ENCODE assay signal across 8 mouse cellular contexts in the genomic region with DNA sequence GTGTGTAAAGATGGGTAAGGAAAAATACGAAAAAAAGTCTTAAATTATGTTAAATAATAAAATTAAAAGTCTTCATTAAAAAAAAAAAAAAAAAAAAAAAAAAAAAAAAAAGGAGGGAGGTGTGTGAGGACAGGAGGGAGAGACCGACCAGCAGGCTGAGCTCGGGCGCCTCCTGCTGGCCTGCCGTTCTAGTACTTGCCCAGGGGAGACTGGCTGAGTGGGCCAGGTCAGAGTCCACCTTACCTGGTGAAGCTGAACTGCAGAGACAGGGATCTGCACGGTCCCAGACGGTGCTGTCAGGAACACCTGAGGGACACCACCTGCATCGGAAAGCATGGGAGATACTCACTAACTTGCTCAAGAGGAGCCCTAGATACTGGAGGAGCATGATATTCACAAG. TPM values are rescaled to one million over a fixed set of nuclear protein-coding genes. Genes with fewer than 3 reads are reported as not detected.
DNase-seq lines count a peak whose midpoint lies in the region; ATAC-seq lines count a peak whose summit lies in the region.

No protein-coding gene starts in this region.

- H3K4me1 ChIP-seq in midbrain, embryonic 11.5 days (ENCODE audit: control insufficient read depth, insufficient read depth, low read length) = peaks cover 33% of the 10 kb centered on the region
- peaks cover 47% of the 10 kb centered on the region for H3K4me1 ChIP-seq in midbrain, embryonic 13.5 days (replicated peaks)

- peaks cover 19% of the 10 kb centered on the region for H3K36me3 ChIP-seq in midbrain, embryonic 11.5 days (ENCODE audit: control insufficient read depth, insufficient read depth, low read length)
- H3K36me3 ChIP-seq in midbrain, embryonic 13.5 days = peaks cover 45% of the 10 kb centered on the region

- no peak overlapping the region for H3K9ac ChIP-seq in midbrain, embryonic 11.5 days (ENCODE audit: low read length)
- no peak overlapping the region for H3K9ac ChIP-seq in midbrain, embryonic 13.5 days (replicated peaks)

- no peak overlapping the region for H3K4me3 ChIP-seq in midbrain, embryonic 11.5 days (ENCODE audit: low read depth, low read length)
- H3K4me3 ChIP-seq in midbrain, embryonic 13.5 days (replicated peaks) = no peak overlapping the region

- H3K27me3 ChIP-seq in midbrain, embryonic 11.5 days (ENCODE audit: control insufficient read depth, insufficient read depth, low read length) = no peaks in the 10 kb centered on the region; the same call in 1 of the 2 replicates
- H3K27me3 ChIP-seq in midbrain, embryonic 13.5 days = peaks cover 13% of the 10 kb centered on the region

- peak; percentile 56 to 62 for DNase-seq in cerebellum, adult 18-20 months
- DNase-seq in cerebellum, adult 11 months = no peak
- peak; percentile 94 for DNase-seq in midbrain, embryonic 11.5 days (ENCODE audit: low spot score, missing footprints)
- DNase-seq in T-cell, adult 2 months (ENCODE audit: low spot score) = peak; percentile 26
- peak; percentile 63 for DNase-seq in lung, postnatal 14 days
- no peak for DNase-seq in layer of hippocampus, postnatal 14 days (ENCODE audit: low spot score in 2 of 2)

- H3K4me2 ChIP-seq in midbrain, embryonic 11.5 days = no peak overlapping the region
- no peak overlapping the region for H3K4me2 ChIP-seq in midbrain, embryonic 13.5 days (replicated peaks)

- 28% methylated on average over 8 of the region's 8 CpGs for WGBS in midbrain, embryonic 11.5 days
- WGBS in midbrain, embryonic 13.5 days = 22% methylated on average over 8 of the region's 8 CpGs

- no peak overlapping the region for H3K27ac ChIP-seq in midbrain, embryonic 11.5 days (ENCODE audit: low read depth, low read length)
- no peak overlapping the region for H3K27ac ChIP-seq in midbrain, embryonic 13.5 days

- ATAC-seq in midbrain, embryonic 11.5 days (ENCODE audit: low FRiP score) = no peak
- no peak for ATAC-seq in midbrain, embryonic 13.5 days
- peak; percentile 50; the same call in 1 of the 2 replicates for ATAC-seq in erythroid progenitor cell, adult 5-6 weeks (replicated peaks; ENCODE audit: low FRiP score, poor library complexity, severe bottlenecking)

- H3K9me3 ChIP-seq in midbrain, embryonic 11.5 days (ENCODE audit: control insufficient read depth, low read length) = no peaks in the 10 kb centered on the region
- no peaks in the 10 kb centered on the region for H3K9me3 ChIP-seq in midbrain, embryonic 13.5 days

RNA-seq across cellular contexts. Expression of gene Cul9, which starts 3.0 kb away (rescaled TPM):
- 2.6 and 4.1 TPM in 2 replicates for polyA plus RNA-seq in midbrain, embryonic 11.5 days (2014; fragmentation: Nextera tagmentation; extraction: Ambion mirVana)
- 18.7 and 20.3 TPM in 2 replicates for polyA plus RNA-seq in midbrain, embryonic 13.5 days (2015; fragmentation: Nextera tagmentation; extraction: Ambion mirVana)
- total RNA-seq in erythroid progenitor cell, adult 5-6 weeks (2015; ENCODE audit: low replicate concordance) = 0.42 and 5.8 TPM in 2 replicates
- 0.26 TPM in 1 of 2 replicates, not detected in the other for total RNA-seq in erythroid progenitor cell, adult 5-6 weeks (2017; ENCODE audit: low replicate concordance)
- 10 to 100 TPM; 42.7 to 43.9 TPM for total RNA-seq in layer of hippocampus, postnatal 14 days (2021)

RNA-seq across cellular contexts. Expression of gene Srf, which starts 6.8 kb away (rescaled TPM):
- polyA plus RNA-seq in midbrain, embryonic 11.5 days (2014; fragmentation: Nextera tagmentation; extraction: Ambion mirVana) = 3.6 and 6.0 TPM in 2 replicates
- 4.1 and 6.0 TPM in 2 replicates for polyA plus RNA-seq in midbrain, embryonic 13.5 days (2015; fragmentation: Nextera tagmentation; extraction: Ambion mirVana)
- 12.2 and 23.8 TPM in 2 replicates for total RNA-seq in erythroid progenitor cell, adult 5-6 weeks (2015; ENCODE audit: low replicate concordance)
- 7.2 and 9.9 TPM in 2 replicates for total RNA-seq in erythroid progenitor cell, adult 5-6 weeks (2017; ENCODE audit: low replicate concordance)
- total RNA-seq in layer of hippocampus, postnatal 14 days (2021) = 10 to 100 TPM; 62.7 to 65.5 TPM

RNA-seq across cellular contexts. Expression of gene Dnph1, which starts 52.7 kb away (rescaled TPM):
- 71.7 and 77.2 TPM in 2 replicates for polyA plus RNA-seq in midbrain, embryonic 11.5 days (2014; fragmentation: Nextera tagmentation; extraction: Ambion mirVana)
- polyA plus RNA-seq in midbrain, embryonic 13.5 days (2015; fragmentation: Nextera tagmentation; extraction: Ambion mirVana) = 31.6 and 32.4 TPM in 2 replicates
- total RNA-seq in erythroid progenitor cell, adult 5-6 weeks (2015; ENCODE audit: low replicate concordance) = 3.8 and 5.0 TPM in 2 replicates
- 0.64 and 1.9 TPM in 2 replicates for total RNA-seq in erythroid progenitor cell, adult 5-6 weeks (2017; ENCODE audit: low replicate concordance)
- 1 to 10 TPM; 5.7 TPM for total RNA-seq in layer of hippocampus, postnatal 14 days (2021)

Comparison
In these comparisons a context has a peak if more than half of its experiments do, and no peak if none do; other contexts are left out.
1. DNase-seq: peak in cerebellum, adult 18-20 months (2 of 2), midbrain, embryonic 11.5 days (single experiment), T-cell, adult 2 months (single experiment) and lung, postnatal 14 days (single experiment); none in cerebellum, adult 11 months (single experiment) and layer of hippocampus, postnatal 14 days (0 of 2).
2. RNA of gene Cul9, which starts 3.0 kb away (total RNA-seq): 42.7 to 43.9 TPM in layer of hippocampus, postnatal 14 days; 0.26 to 5.8 TPM in erythroid progenitor cell, adult 5-6 weeks; every median in the first group is over 4 times any median in the second.